Mouse (Mus musculus): ENCODE results near the gene Teddm1a. TPM values are rescaled to one million over a fixed set of nuclear protein-coding genes. Genes with fewer than 3 reads are reported as not detected.
A peak's percentile ranks its signal among the peaks of the same experiment; 100 is the strongest.

Teddm1a gene
- polyA plus RNA-seq, 1 experiment = not detected

DNA sequence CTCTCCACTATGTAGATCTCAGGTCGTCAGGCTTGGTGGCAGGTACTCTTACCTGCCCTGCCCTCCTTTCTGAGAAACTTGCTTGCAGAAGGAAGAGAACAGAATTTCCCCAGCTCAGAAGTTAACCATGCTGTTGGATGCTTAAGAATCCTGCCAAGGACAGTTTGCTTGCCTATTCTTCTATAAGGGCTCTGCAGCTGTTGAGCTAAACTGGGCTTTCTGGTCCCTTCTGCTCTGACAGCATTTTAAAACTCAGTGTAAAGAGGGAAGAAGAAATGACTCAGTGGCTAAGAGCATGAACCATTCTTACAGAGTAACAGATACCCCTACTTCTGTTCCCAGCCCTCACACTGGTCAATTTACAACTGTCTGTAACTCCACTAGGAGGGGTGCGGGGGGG lies 49.4 kb downstream of the Teddm1a start:
- TF ChIP-seq POLR2A (IDR thresholded peaks at IDR 0.05; ENCODE audit: insufficient read length, low read depth) (no peak), MYOG (IDR thresholded peaks at IDR 0.05; ENCODE audit: control insufficient read depth in 1 of 3, insufficient read depth in 1 of 3, insufficient read length in 2 of 3, low read depth in 2 of 3) (peak in 1 of 3 experiments; percentile 40)
- no peaks in the 10 kb centered on the region for H3K27me3 ChIP-seq (ENCODE audit: control insufficient read depth, insufficient read depth, insufficient read length)
- H3K4me3 ChIP-seq = no peak overlapping the region
- H3K36me3 ChIP-seq (ENCODE audit: control insufficient read depth, insufficient read depth) = no peaks in the 10 kb centered on the region
- H3ac ChIP-seq (ENCODE audit: control insufficient read depth, insufficient read length) = no peak overlapping the region
- no peaks in the 10 kb centered on the region for H3K79me2 ChIP-seq (ENCODE audit: control insufficient read depth, insufficient read depth)
- no peak overlapping the region for H3K4me2 ChIP-seq (ENCODE audit: low read depth)

Other genes with a start within 250 kb of the Teddm1a start
- 0.16 TPM for gene Rgs8, start 238.7 kb upstream of the Teddm1a start, polyA plus RNA-seq (2012; fragmentation: generic; extraction: Trizol)
- gene Rgs16, start 151.4 kb upstream of the Teddm1a start, polyA plus RNA-seq (2012; fragmentation: generic; extraction: Trizol) = 6.5 TPM
- gene Rnasel, start 142.3 kb upstream of the Teddm1a start, polyA plus RNA-seq (2012; fragmentation: generic; extraction: Trizol) = 0.11 TPM
- gene Rgsl1, start 47.6 kb upstream of the Teddm1a start, polyA plus RNA-seq (2012; fragmentation: generic; extraction: Trizol) = not detected
- 0.01 TPM for gene Teddm1b, start 17.4 kb upstream of the Teddm1a start, polyA plus RNA-seq (2012; fragmentation: generic; extraction: Trizol)
- 37.6 TPM for gene Glul, start 8.2 kb downstream of the Teddm1a start, polyA plus RNA-seq (2012; fragmentation: generic; extraction: Trizol)
- 0.20 TPM for gene Teddm2, start 8.5 kb downstream of the Teddm1a start, polyA plus RNA-seq (2012; fragmentation: generic; extraction: Trizol)

All from myocyte (in vitro differentiated cells).